Mouse (Mus musculus): ENCODE results near the gene Mfsd4a. TPM values are rescaled to one million over a fixed set of nuclear protein-coding genes. Genes with fewer than 3 reads are reported as not detected.

Gene Mfsd4a
- total RNA-seq, 2 experiments from 2014 or later, result 66.4 to 79.3 TPM

DNA sequence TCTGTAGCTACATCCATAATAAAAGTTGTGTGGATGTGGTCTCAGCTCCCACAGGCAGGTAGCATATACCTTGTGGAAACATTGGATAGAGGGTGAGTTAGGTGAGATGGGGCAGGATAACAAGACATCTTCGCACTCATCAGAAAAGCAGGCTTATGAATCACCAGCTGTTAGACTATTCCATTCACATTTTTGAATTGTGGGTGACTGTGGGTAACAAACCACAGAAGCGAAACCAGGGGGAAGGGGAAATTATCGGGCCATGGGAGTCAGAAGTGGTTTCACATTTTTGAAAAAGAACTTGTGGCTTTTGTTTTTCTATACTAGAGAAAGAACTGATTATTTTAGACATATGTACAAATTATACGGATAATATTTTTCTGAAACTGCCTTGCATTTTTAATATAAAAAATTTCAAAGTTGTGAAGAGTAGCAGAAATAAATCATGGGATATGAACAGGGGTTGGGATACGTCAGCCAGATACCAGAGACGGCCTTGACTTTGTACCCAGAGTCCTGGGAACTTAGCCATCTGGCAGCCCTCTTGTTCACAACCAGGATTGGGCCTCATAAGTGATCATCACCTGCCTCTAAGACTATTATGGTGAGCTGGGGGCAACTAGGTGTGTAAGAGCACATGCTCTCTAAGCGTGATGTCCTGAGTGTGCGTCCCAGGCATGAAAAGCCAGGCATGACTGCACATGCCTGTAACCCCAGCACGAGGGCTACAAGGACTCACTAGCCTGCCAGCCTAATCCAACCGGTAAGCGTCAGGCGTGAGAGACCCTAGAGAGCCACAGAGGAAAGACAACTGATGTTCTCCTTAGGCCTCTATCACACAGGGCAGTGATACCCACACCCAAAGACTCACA, 74.5 kb downstream of the Mfsd4a start:
- DNase-seq (ENCODE audit: low spot score in 2 of 2), result no peak

DNA sequence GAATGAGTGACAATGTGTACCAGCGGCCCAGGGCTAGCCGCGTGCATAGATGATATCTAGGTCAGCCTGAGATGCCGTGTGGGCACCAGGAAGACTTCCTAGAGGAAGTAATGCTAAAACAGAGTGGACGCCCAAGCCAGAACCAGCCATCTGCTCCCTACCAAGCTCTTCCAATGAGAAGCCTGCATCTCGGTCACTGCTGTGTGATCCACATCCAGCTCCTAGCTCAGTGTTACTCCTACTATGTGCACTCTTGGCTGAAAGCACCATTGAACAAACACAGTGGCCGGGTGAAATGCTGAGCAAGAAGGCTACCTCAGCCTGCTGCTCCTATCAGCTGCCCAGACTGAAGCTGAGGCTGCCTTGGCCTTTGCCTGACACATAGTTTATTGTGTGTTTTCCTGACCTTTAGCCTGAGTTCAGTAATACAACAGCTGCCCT, 75.3 kb downstream of the Mfsd4a start:
- DNase-seq (ENCODE audit: low spot score in 2 of 2), result no peak

DNA sequence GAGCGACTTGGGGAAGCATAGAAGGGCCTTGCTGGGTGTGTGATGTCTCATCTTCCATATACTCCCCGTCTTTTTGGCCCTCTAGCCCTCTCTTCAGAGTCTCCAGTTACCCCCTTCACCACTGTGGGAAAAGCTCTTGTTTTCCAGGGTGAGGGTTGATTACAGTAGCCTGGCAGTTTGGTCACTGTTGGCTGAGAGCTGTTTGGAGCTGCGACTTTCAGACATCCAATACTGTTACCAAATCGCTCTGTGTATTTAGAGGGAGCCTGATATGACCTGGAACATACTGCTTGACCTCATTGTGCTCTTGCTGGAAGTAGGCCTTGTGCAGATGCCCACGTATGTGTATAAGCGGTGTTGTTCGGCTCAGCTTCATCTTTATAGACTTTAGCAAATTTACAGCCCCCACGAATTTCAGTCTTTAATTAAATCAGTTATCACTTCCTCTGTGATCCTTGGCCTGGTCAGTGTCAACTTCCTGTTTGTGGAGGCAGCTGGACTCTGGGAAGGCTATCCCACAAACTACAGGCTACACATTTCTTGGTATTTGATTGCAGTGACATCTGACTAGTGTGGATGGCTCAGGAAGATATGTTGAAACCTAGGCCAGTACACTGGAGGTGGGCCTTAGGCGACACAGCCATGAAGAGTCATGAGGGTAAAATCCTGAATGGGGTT, 77.6 kb downstream of the Mfsd4a start:
- no peak for DNase-seq (ENCODE audit: low spot score in 2 of 2)

DNA sequence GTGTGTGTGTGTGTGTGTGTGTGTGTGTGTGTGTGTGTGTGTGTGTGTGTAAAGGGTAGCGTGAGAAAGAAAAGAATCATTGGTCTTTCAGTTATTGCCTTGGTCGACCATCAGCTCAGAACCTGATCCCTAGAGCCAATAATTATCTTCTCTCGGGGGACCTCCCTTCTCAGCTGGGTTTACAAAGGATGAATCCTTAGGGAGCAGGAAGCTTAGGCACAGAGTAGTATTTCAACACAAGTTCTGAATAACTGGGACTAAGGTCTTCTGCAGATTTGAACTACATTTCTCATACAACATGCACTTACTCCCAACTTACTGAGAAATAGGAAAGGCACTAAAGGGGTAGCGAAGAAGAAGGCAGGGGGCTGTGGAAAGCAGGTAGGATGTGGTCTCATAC, 78.4 kb downstream of the Mfsd4a start:
- DNase-seq (ENCODE audit: low spot score in 2 of 2), result no peak

DNA sequence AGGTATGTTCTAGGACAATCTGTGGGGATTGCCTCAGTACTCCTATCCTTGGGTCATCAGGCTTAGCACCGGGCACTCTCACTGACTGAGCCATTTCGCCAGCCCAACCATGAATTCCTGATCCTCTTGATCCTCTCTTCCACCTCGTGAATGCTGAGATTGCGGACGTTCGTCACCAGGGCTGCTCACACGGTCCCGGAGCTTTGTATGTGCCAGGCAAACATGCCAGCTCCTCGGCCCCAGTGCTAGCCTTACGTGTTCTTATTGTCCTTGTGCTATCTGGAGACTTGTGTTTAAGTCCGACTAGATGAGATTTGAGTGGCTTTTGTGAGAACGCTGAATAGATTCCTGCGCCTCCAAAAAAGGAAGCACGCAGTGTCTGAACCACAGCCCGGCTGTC, 80.4 kb downstream of the Mfsd4a start:
- no peak for DNase-seq (ENCODE audit: low spot score in 2 of 2)

DNA sequence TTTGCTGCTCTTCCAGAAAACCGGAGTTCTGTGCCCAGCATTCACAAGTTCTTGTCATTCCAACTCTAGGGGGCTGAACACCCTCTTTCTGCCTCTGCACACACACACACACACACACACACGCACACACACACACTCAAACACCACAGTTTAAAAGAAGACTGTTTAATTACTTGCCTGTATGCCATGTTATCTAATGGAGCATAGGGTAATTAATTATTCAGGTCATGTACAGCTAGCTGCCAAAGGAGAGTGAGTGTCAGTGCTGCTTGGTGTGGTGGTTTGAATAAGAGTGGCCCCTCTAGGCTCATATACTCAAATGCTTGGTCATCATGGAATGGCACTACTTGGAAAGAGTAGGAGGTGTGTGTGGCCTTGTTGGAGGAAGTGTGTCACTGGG, 84.1 kb downstream of the Mfsd4a start:
- no peak for DNase-seq (ENCODE audit: low spot score in 2 of 2)

DNA sequence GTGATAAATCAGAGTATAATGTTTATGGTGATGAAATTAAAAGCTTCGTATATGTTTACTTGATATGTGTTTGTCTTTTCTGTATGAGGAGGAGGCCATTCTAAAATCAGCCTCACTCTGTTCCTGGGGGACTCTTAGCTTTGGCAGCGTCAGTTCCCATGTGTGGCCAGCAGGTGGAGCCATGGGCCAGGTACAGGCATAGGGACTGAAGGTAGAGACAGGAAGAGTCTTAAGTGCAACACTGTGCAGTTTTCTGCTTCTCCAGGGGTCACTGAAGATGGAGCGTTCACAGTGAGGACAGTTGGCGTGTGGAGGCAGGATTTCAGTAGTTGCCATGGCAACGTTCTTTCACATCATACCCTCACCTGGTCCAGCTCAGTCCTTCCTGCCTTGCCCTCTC, 85.0 kb downstream of the Mfsd4a start:
- peak; percentile 60 to 77 for DNase-seq (ENCODE audit: low spot score in 2 of 2)

DNA sequence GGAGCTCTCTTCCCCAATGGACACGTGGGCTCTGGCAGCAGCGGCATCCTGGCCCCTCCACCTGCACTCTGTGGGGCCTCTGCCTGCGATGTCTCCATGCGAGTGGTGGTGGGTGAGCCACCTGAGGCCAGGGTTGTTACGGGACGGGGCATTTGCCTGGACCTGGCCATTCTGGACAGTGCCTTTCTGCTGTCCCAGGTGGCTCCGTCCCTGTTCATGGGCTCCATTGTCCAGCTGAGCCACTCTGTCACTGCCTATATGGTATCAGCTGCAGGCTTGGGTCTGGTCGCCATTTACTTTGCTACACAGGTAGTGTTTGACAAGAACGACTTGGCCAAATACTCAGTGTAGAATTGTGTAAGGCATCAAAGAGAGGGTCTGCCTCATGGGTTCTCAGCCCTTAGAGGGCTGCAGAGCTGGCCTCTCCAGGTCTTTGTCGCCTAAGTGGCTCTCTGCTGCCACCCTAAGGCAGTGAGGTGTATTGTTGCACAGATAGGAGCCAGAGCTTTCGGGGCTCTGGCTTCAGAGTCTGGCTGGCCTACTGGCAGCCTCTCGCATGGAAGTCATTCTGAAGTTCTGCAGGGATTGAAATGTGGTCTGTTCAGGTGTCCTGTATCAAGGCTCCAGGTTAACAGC, 86.4 kb downstream of the Mfsd4a start:
- peak; percentile 47 to 80 for DNase-seq (ENCODE audit: low spot score in 2 of 2)

DNA sequence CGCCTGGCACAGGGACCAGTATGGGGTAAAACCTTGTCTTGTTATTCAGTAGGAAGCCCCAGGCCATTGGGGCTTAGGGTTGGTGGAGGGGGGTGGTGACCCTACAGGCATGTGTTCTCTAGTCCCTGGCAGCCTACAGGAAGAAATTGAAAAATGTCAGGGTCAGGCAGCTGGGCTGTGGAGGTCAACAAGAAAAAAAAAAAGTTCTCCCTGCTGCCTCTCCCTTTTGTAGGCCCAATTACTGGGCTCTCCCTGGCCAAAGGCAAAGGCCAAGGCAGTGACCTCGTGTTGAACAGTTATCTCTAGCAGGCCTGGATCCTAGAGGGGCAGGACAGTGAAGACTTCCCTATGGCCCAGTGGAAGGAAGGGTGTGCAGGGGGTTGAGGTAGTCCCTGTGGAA, 87.4 kb downstream of the Mfsd4a start:
- DNase-seq (ENCODE audit: low spot score in 2 of 2), result no peak

DNA sequence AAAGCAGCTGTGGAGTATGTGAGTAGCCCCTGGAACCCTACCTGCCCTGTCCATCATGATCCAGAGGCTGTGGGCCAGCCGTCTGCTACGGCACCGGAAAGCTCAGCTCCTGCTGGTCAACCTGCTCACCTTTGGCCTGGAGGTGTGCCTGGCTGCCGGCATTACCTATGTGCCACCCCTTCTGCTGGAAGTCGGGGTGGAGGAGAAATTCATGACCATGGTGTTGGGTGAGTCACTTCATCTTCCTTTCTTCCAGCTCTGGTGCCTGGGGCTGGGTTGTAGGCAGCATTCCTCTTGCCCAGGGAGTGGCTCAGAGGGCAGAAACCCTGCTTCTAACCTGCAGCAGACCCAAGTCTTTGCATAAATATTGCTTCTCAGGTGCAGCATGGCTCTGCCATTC, 91.0 kb downstream of the Mfsd4a start:
- DNase-seq (ENCODE audit: low spot score in 2 of 2), result no peak

DNA sequence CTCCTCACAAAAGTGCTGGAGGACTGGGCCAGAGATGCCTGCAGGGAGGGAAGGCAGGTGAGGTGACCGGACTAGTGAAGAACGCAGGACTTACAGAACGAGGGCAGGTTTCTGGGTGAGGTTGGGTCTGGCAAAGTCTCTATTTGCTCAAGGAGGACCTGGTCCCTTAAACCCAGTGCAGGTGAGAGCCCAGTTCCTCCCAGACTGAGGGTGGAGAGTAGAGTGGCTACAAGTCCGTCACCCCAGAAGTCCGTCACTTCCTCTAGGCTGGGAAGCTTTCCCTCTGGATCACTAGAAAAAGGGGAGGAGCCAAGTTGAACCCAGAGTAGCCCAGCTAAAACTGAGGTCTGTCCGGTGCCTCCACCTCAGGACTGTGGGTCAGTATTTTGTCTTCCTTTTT, 93.9 kb downstream of the Mfsd4a start:
- no peak for DNase-seq (ENCODE audit: low spot score in 2 of 2)

Other genes with a start within 250 kb of the Mfsd4a start
- 10 to 100 TPM; 62.5 to 63.0 TPM for gene Slc41a1, start 240.6 kb downstream of the Mfsd4a start, total RNA-seq (2021)
- 1 to 10 TPM; 6.8 to 8.7 TPM for gene Rab29, start 200.8 kb downstream of the Mfsd4a start, total RNA-seq (2021)
- gene Nucks1, start 157.5 kb downstream of the Mfsd4a start, total RNA-seq (2021), result 100 to 1,000 TPM; 158 to 166 TPM
- under 1 TPM; 0.72 to 0.89 TPM for gene Slc45a3, start 105.1 kb downstream of the Mfsd4a start, total RNA-seq (2021)
- 10 to 100 TPM; 55.3 to 64.3 TPM for gene Elk4, start 60.5 kb downstream of the Mfsd4a start, total RNA-seq (2021)
- 10 to 100 TPM; 21.7 to 29.2 TPM for gene Cdk18, start 71.6 kb upstream of the Mfsd4a start, total RNA-seq (2021)
- under 1 TPM in 1 of 2 experiments, not detected in 1; 0.32 TPM for gene Lemd1, start 123.4 kb upstream of the Mfsd4a start, total RNA-seq (2021)
- gene AC124108.1, start 123.4 kb upstream of the Mfsd4a start, total RNA-seq (2021), result under 1 TPM; 0.45 to 0.48 TPM
- gene Gm10188, start 161.7 kb upstream of the Mfsd4a start, total RNA-seq (2021), result not detected
- gene Klhdc8a, start 230.6 kb upstream of the Mfsd4a start, total RNA-seq (2021), result 1 to 10 TPM; 4.3 to 5.3 TPM
- 1 to 10 TPM; 1.6 to 1.9 TPM for gene Nuak2, start 248.1 kb upstream of the Mfsd4a start, total RNA-seq (2021)

Measured in layer of hippocampus, adult 18-20 months (tissue).